Mouse (Mus musculus) heart, postnatal 4 days (tissue): Measurements from ENCODE around the gene Rnf180. TPM values are rescaled to one million over a fixed set of nuclear protein-coding genes. Genes with fewer than 3 reads are reported as not detected.
A peak's percentile ranks its signal among the peaks of the same experiment; 100 is the strongest.
"Not testable (repeated sequence)": the region's sequence is repeated elsewhere in the genome, so short reads cannot be mapped to it uniquely, and the experiment has no call there.

Source experiments
- DNase-seq: peaks from one replicate; pipeline ENCODE4 v3.0.0; 2021
- total RNA-seq, 2 experiments: library from RNA; stranded (reverse); gene quantifications; 2 replicates each; pipeline ENCODE4 v1.2.3; 2021

Gene Rnf180
- 1 to 10 TPM; 2.0 to 2.3 TPM for total RNA-seq

- no peak for DNase-seq
Observed at GRCm38 (mm10) chr13:105294715-105295114, at the start of gene Rnf180. Gene Rnf180 (minus strand): TSS chr13:105294815.

GRCm38 (mm10) chr13:105331199-105331968 lies 36.8 kb upstream of the Rnf180 start:
- no peak for DNase-seq

- no peak for DNase-seq
Observed at GRCm38 (mm10) chr13:105326946-105327345, 32.3 kb upstream of the Rnf180 start.

- DNase-seq, result no peak
Observed at GRCm38 (mm10) chr13:105316926-105317325, 22.3 kb upstream of the Rnf180 start.

- DNase-seq, result no peak
Observed at GRCm38 (mm10) chr13:105316009-105316408, 21.4 kb upstream of the Rnf180 start.

GRCm38 (mm10) chr13:105312763-105313162 lies 18.1 kb upstream of the Rnf180 start:
- no peak for DNase-seq

GRCm38 (mm10) chr13:105310562-105310961 lies 15.9 kb upstream of the Rnf180 start:
- DNase-seq, result not testable (repeated sequence)

GRCm38 (mm10) chr13:105305513-105305912 lies 10.9 kb upstream of the Rnf180 start:
- no peak for DNase-seq

- no peak for DNase-seq
Observed at GRCm38 (mm10) chr13:105304054-105304453, 9.4 kb upstream of the Rnf180 start.

GRCm38 (mm10) chr13:105300009-105300346 lies 5.4 kb upstream of the Rnf180 start:
- DNase-seq, result no peak

GRCm38 (mm10) chr13:105299162-105300008 lies 4.8 kb upstream of the Rnf180 start:
- DNase-seq, result no peak

GRCm38 (mm10) chr13:105293781-105294667 lies 591 bp downstream of the Rnf180 start:
- DNase-seq, result peak; percentile 59

GRCm38 (mm10) chr13:105291816-105292215 lies 2.8 kb downstream of the Rnf180 start:
- peak; percentile 63 for DNase-seq

- DNase-seq, result no peak
Observed at GRCm38 (mm10) chr13:105290594-105290993, 4.0 kb downstream of the Rnf180 start.

GRCm38 (mm10) chr13:105290021-105290420 lies 4.6 kb downstream of the Rnf180 start:
- DNase-seq, result no peak

GRCm38 (mm10) chr13:105279397-105280018 lies 15.1 kb downstream of the Rnf180 start:
- no peak for DNase-seq

- no peak for DNase-seq
Observed at GRCm38 (mm10) chr13:105270394-105271094, 24.1 kb downstream of the Rnf180 start.

- DNase-seq, result no peak
Observed at GRCm38 (mm10) chr13:105267464-105267863, 27.2 kb downstream of the Rnf180 start.

- peak; percentile 52 for DNase-seq
Observed at GRCm38 (mm10) chr13:105266746-105267145, 27.9 kb downstream of the Rnf180 start.

- no peak for DNase-seq
Observed at GRCm38 (mm10) chr13:105256757-105257433, 37.7 kb downstream of the Rnf180 start.

- no peak for DNase-seq
Observed at GRCm38 (mm10) chr13:105250767-105251166, 43.8 kb downstream of the Rnf180 start.
